Mouse (Mus musculus) liver (tissue): ENCODE results near the gene Vgll1.

Experiments
- DNase-seq: peaks from one replicate; pipeline ENCODE4 v3.0.0-alpha.2; 2020; ENCODE audit warnings: mixed read lengths

Gene Vgll1

DNA sequence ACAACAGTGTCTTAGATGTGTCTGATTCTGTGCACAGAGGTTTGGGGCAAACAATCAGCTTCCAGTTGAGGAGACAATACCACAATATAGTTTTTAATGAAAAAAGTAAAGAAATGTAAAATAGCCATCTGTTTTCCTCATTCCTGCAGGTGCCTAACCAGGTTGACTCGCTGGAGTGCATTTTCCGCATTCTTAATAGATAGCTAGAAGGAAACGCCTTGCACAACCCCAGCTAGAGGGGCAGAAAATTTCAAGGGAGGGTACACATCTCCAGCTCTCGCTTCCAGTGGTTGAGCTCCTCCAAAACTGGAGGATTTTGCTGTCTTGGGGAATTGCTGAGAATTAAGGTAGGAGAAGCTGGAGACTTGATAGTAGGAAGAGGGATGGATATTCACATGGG lies at the start of gene Vgll1:
Gene Vgll1, plus strand, starts transcription at position 301 of the 400 bp plus-strand sequence.
- DNase-seq: no peak

DNA sequence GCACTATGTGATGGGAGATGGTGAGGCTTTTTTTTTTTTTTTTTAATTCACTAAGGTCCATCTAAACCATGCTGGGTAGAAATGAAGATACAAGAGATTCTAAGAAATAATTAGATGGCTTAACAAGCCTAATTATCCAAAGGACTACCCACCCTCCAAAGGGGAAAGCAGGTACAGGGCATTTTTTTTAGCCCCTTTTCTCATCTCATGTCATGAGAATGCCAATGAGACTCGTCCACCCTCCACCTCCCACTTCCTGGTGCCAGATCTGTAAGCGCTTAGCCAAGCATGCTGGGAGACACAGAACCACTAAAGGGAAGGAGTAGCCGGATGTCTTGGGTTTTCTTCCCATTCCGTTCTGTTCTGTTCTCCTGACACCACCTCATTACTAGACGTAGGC lies 45.1 kb upstream of the Vgll1 start, which contains the start of gene Brs3:
Gene Brs3, plus strand, starts transcription at position 301 of the 400 bp plus-strand sequence.
- no peak for DNase-seq

DNA sequence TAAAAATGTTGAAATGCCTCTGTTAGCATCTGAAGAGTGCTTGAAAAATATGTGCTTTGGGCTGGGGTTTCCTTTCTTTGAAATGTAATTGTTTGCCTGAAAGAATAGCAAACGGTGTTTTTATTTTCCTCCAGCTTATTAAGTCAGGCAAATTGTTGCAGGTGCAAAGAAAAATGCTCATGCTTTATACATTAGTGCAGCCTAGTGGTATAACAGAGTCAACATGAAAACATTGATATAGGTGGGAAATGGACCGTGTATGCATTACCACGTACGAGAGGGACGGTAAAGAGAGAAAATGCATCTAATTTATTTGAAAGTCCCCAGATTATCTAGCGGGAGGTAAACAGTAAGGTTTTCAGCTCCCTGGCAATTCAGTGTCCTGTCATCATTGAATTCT lies 44.0 kb upstream of the Vgll1 start:
- no peak for DNase-seq

DNA sequence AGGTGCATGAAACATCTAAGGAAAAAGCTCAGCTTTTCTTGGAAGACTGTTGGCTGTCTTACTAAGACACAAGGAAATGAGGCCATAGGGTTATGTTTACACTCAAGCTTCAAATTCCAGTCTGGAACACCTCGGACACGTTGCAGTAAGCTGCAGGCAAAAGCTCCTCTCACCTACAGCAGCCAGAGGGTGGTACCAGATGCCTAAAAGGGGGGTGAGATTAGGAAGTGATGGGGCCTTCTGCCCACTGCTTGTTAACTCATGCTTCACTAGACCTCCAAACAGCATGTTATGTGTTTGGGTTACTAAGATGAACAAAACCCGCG lies 35.1 kb upstream of the Vgll1 start:
- no peak for DNase-seq

DNA sequence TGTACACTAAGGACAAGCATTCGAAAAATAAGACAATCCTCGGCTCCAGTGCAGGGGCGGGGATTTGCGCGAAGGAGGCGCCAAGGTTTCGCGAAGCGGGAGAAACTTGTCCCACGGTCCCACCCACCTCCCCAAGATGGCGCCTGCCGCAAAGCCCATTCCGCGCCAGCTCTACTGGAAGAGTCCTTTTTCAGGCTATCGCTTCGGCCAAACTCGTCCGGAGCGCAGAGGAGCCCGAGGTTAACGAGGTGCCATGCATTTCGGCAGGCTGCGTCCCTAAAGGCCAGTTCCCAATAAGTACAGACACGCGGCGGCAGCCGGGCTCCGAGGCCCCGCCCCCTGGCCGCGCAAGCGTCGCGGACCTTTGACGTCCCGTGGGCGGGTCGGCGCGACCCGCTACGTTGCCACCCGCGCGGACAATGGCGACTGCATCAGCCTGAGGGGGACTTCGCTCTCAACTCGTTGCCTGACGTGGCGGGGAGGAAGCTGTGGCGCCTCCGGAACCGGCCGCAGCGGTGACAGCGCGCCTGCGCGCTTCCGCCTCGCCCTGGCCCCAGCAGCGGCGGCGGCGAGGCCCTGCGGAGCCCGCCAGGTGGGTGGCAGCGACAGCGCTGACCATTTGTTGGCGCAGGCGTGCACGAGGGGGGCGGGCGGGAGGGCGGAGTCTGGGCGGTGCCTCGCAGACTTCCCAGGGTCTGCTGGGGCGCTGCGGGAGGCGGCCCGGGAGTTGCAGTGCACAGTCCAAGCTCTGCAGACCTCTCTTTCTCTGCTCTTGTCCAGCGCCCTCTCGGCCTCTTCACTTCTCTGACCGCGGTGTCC lies 34.5 kb upstream of the Vgll1 start, which contains the start of gene Htatsf1:
Gene Htatsf1, plus strand, starts transcription at position 410 of the 819 bp plus-strand sequence.
- DNase-seq: peak; percentile 86

DNA sequence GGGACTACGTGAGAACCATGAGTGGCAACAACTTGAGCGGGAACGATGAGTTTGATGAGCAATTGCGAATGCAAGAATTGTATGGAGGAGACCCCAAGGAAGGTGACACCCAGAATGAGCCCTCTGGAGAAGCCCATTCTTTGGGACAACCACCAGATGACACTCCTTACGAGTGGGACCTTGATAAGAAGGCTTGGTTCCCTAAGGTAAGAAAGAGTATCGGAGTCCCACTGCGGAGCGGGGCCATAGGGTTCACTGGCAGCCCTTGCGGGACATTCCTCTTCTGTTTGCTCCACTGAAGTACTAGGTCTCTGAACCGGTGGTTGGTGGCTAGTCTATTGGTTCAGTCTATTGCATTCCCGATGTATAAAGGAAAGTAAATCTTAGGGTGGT lies 33.9 kb upstream of the Vgll1 start:
- DNase-seq: peak; percentile 3

DNA sequence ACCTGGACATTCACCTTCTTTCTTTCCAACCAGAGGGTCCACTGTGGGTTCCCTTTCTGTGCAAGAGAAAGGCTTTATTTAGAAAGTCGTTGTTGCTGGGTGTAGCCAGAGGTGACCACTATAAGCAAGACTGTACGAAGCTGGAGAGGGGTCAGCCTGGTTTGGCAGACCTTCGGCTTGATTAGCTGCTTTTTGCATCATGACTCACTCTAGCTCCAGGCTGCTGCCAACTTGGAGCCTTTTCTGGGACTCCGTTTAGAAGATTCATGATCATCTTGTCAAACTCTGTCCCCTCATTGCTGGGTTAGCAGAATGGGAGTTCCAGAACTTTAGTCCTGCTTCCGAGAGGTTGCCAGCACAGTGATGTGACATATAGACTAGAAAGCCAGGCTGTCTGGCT lies 6.4 kb upstream of the Vgll1 start:
- no peak for DNase-seq

DNA sequence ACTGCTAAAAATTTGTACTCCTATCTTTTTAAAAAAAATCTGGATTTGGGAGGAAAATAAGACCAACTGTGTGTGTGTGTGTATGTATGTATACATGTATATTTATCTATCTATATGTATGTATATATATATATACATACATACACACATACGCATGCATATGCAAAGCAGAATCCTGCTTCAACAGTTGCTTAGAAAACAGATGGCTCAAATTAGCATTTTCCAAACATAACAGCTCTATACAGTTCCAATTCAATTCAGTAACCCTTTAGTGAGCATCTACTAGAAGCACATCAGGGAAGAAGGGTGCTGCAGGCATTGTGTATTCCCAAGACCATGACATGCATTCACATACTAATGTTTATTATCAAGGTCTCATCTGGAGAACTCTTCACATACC lies 15.5 kb downstream of the Vgll1 start:
- DNase-seq: no peak

DNA sequence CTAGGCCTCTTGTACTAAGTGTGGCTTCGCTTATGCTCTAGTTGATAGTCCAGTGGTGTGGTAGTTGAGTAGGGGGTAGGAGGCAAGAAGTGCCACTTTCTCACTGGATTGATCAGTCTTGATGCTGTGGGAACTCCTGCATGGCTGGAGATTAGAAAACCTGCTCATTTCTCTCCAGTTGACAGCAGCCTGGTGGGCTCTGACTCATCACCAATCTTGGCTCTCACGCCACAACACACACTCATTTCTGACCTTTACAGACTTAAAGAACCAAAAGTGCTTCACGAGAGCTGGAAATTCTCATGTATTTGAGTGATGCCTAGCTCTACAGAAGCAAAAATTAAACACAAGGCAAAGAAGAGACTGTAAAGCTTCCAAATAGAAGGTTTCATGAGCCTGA lies 19.1 kb downstream of the Vgll1 start:
- no peak for DNase-seq

DNA sequence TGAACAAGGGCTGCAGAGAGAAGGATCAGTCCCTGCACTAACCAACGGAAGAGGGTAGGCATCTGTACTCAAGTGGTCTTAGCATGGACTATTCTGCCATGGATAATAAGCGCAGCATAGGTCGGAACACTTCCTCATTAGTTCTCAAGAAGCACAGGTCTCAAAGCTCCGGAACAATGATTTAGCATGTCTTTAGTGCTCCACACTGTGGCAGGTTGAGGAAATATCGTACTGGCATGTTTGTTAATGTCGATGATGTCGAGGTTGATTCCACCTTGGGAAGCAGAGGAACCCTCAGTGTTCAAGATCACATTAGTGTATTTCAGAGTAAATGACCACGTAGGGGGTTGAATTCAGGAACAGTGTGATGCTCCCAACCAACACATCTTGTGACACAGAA lies 30.2 kb downstream of the Vgll1 start:
- no peak for DNase-seq

DNA sequence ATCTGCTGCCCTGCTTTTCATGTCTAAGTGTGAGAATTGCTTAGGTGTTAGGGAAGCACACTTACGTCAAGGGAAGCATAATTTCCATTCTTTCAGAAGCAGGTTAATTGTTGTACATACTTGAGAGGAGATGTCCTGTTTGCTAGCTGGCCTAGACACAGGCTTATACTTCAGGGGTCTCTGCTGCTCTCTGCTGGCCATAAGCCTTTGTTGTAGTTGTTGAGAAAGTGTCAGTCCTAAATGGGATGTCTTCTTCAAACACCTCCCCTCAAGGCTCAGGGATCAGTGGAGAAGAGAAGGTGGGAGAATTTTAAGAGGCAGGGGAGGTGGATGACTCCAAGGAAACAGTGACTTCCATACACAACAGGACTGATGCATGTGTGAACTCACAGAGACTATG lies 32.9 kb downstream of the Vgll1 start:
- no peak for DNase-seq

DNA sequence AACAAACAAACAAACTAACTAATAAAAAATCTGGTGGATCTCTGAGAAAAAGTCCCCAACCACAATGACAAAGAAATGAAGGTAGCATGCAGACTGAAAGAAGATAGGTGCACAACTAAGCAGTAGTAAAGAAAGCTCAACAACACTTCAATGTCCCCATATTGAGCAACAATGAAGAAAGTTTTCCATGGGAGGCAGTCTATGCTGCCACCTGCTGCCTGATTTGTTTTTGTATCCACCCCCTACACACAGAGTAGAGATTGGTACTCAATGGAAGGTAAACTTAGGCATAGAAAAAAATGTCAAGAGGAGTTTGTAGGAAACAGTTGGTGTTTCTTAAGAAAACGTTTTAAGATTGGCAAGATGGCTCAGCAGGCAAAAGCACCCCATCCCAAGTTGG lies 42.7 kb downstream of the Vgll1 start:
- no peak for DNase-seq

DNA sequence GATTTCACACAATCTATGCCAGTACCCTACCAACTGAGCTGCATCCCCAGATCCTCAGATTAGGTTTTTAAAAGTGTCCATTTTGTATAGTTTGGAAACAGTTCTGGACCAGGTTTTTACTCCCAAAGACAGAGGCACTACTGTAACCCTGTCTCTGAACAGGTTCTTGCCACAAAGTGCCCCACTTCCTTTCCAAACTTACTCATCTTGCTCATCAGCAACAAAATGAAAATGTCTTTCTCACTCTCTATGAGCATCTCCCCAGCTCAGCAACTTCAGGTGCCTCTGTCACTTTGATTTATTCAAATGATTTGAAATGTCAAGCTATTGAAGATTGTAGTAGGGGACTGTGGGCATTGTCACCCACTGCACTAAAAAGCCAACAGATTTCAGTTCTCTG lies 49.7 kb downstream of the Vgll1 start:
- DNase-seq: no peak

DNA sequence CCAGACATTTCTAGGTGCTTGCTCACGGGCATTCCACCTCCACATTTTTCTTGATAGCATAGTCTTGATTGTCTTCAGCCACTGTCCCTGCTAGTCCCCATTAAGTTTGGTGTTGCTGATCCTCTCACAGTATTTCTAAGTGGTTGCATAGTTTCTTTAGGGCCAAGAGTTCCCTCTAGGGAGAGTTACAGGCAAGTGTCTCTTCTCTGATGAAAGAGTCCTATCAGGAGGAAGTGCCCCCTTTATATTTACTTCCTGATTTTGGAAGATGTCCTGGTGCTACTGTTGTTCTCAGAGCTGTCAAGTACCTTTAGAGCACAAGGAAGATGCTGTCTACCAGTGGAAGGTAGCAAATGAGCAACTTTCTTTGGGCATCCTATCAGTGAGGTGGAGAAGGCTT lies 65.6 kb downstream of the Vgll1 start:
- no peak for DNase-seq
